Mouse (Mus musculus): ENCODE measurements around the gene Rab40b.

DNA sequence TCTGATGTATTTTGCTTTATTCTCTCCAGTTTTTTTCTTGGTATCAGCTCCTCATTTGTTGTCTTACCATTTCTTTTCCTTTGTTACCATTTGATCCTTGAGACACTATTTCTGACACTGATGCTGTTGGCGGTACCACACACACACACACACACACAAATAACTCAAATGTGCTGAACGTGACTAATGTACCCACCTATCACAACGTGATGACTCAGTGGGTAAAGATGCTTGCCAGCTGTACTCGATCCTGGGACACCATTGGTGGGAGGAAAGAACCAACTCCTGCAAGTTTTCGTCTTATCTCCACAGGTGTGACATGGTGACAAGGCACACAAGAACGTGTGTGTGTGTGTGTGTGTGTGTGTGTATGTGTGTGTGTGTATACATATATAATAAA is 14.7 kb downstream of the Rab40b start:
- TF ChIP-seq POLR2A (IDR thresholded peaks at IDR 0.05; ENCODE audit: borderline replicate concordance, control insufficient read depth, low read depth, low read length) (no peak), CTCF (IDR thresholded peaks at IDR 0.05; ENCODE audit: control insufficient read depth, insufficient read depth, low read length) (no peak)

Data from bone marrow, adult 2 months (tissue).